Mouse (Mus musculus): ENCODE data around the gene Ttf1.

- TF ChIP-seq CTCF (IDR thresholded peaks at IDR 0.05) = no peak
- no peak for TF ChIP-seq EP300 (IDR thresholded peaks at IDR 0.05)
These were observed 13.9 kb upstream of the Ttf1 start for GRCm38 (mm10) chr2:29046151-29046550.
